Mouse (Mus musculus) CH12.LX (cell line): Measurements from ENCODE around the gene Zcchc8. TPM values are rescaled to one million over a fixed set of nuclear protein-coding genes. Genes with fewer than 3 reads are reported as not detected.
A peak's percentile ranks its signal among the peaks of the same experiment; 100 is the strongest.

ENCODE experiments used
- DNase-seq: peaks from one replicate; pipeline ENCODE4 v3.0.0-alpha.2; 2013; ENCODE audit errors: extremely low read depth
- H3K27ac ChIP-seq: 2 replicates; pipeline ENCODE4 v1.5.1; 2012; ENCODE audit warnings: low read depth, mild to moderate bottlenecking, control low read depth, moderate library complexity; ENCODE audit not compliant: insufficient read depth
- H3K27me3 ChIP-seq: replicated peaks from 2 replicates; pipeline ENCODE3; 2012; ENCODE audit warnings: inconsistent platforms
- H3K36me3 ChIP-seq, 2 experiments: replicated peaks in 1 of 2; 2 replicates each; pipeline versions ENCODE3 to v1.6.1; 2012; ENCODE audit warnings: inconsistent platforms in 1 of 2, low read length in 1 of 2, mild to moderate bottlenecking in 1 of 2, mixed read lengths in 1 of 2, moderate library complexity in 1 of 2; ENCODE audit not compliant: control insufficient read depth in 1 of 2, insufficient read depth in 1 of 2
- H3K4me1 ChIP-seq, 2 experiments: 2 replicates each; pipeline ENCODE4 v1.6.1; 2012; ENCODE audit warnings: inconsistent platforms in 1 of 2, moderate library complexity in 1 of 2; ENCODE audit not compliant: insufficient read depth in 2 of 2, control insufficient read depth in 1 of 2
- H3K4me2 ChIP-seq: 2 replicates; pipeline ENCODE4 v1.6.1; 2012; ENCODE audit warnings: low read depth, mild to moderate bottlenecking, control low read depth; ENCODE audit not compliant: poor library complexity, insufficient read depth, severe bottlenecking
- H3K4me3 ChIP-seq, 3 experiments: fragments of 150-350 bp in 1 of 3; sonication (generic) in 1 of 3; replicated peaks in 1 of 3; 2 replicates each; pipeline versions ENCODE3 to v1.5.1; 2011 to 2012; ENCODE audit warnings: low read depth in 2 of 3, low read length in 2 of 3, mild to moderate bottlenecking in 2 of 3, moderate library complexity in 2 of 3, control low read depth in 1 of 3, improper control_type of control experiment in 1 of 3, inconsistent platforms in 1 of 3, mixed read lengths in 1 of 3; ENCODE audit not compliant: poor library complexity in 1 of 3
- H3K79me2 ChIP-seq: replicated peaks from 2 replicates; pipeline ENCODE4 v1.6.1; 2012; ENCODE audit warnings: mild to moderate bottlenecking, moderate library complexity; ENCODE audit not compliant: control insufficient read depth, poor library complexity, insufficient read depth, severe bottlenecking; ENCODE audit errors: extremely low read depth
- H3K9ac ChIP-seq: 2 replicates; pipeline ENCODE4 v1.6.1; 2012; ENCODE audit warnings: low read depth, mild to moderate bottlenecking, control low read depth, moderate library complexity; ENCODE audit not compliant: insufficient read depth
- H3K9me3 ChIP-seq: replicated peaks from 2 replicates; pipeline ENCODE3; 2012; ENCODE audit warnings: low read length, inconsistent platforms, mixed read lengths
- BHLHE40 ChIP-seq: IDR thresholded peaks from 2 replicates; pipeline ENCODE4 v1.6.1; 2011; ENCODE audit warnings: mild to moderate bottlenecking, low read depth, low read length, improper control_type of control experiment
- CHD1 ChIP-seq: IDR thresholded peaks from 2 replicates; pipeline ENCODE4 v1.6.1; 2012; ENCODE audit warnings: low read depth, low read length, improper control_type of control experiment, inconsistent platforms
- CHD2 ChIP-seq: IDR thresholded peaks from 2 replicates; pipeline ENCODE4 v1.6.1; 2011; ENCODE audit warnings: low read length, improper control_type of control experiment
- CTCF ChIP-seq, 2 experiments: IDR thresholded peaks in 1 of 2; conservative IDR thresholded peaks in 1 of 2; 2 replicates each; pipeline ENCODE4 v1.5.1; 2011 to 2012; ENCODE audit warnings: low read depth in 2 of 2, low read length in 2 of 2, improper control_type of control experiment in 1 of 2, inconsistent platforms in 1 of 2, mild to moderate bottlenecking in 1 of 2, moderate library complexity in 1 of 2
- E2F4 ChIP-seq: IDR thresholded peaks from 2 replicates; pipeline ENCODE4 v1.6.1; 2011; ENCODE audit warnings: low read depth, low read length, improper control_type of control experiment; ENCODE audit not compliant: insufficient replicate concordance
- ELF1 ChIP-seq: IDR thresholded peaks from 2 replicates; pipeline ENCODE4 v1.6.1; 2014; ENCODE audit warnings: low read depth, mild to moderate bottlenecking, inconsistent platforms, low read length, improper control_type of control experiment
- EP300 ChIP-seq: IDR thresholded peaks from 2 replicates; pipeline ENCODE4 v1.6.1; 2011; ENCODE audit warnings: low read length, improper control_type of control experiment
- ETS1 ChIP-seq: conservative IDR thresholded peaks from 2 replicates; pipeline ENCODE4 v1.6.1; 2012; ENCODE audit warnings: low read depth, mild to moderate bottlenecking, inconsistent platforms, low read length, improper control_type of control experiment, moderate library complexity
- GABPA ChIP-seq: IDR thresholded peaks from 2 replicates; pipeline ENCODE4 v1.6.1; 2012; ENCODE audit warnings: low read depth, low read length, improper control_type of control experiment, inconsistent platforms; ENCODE audit not compliant: insufficient replicate concordance
- HCFC1 ChIP-seq: IDR thresholded peaks from 2 replicates; pipeline ENCODE4 v1.6.1; 2012; ENCODE audit warnings: low read depth, mild to moderate bottlenecking, inconsistent platforms, low read length, improper control_type of control experiment
- IRF4 ChIP-seq: IDR thresholded peaks from 2 replicates; pipeline ENCODE4 v1.6.1; 2014; ENCODE audit warnings: low read depth, mild to moderate bottlenecking, inconsistent platforms, low read length, improper control_type of control experiment
- JUN ChIP-seq: IDR thresholded peaks from 2 replicates; pipeline ENCODE4 v1.6.1; 2011; ENCODE audit warnings: low read depth, mild to moderate bottlenecking, low read length, improper control_type of control experiment, moderate library complexity; ENCODE audit not compliant: insufficient read depth
- JUND ChIP-seq: conservative IDR thresholded peaks from 2 replicates; pipeline ENCODE4 v1.6.1; 2011; ENCODE audit warnings: low read depth, low read length, improper control_type of control experiment
- KAT2A ChIP-seq: IDR thresholded peaks from 2 replicates; pipeline ENCODE4 v1.6.1; 2012; ENCODE audit warnings: low read length, improper control_type of control experiment, inconsistent platforms; ENCODE audit not compliant: insufficient replicate concordance
- MAFK ChIP-seq: IDR thresholded peaks from 2 replicates; pipeline ENCODE4 v1.6.1; 2011; ENCODE audit warnings: low read length, improper control_type of control experiment; ENCODE audit not compliant: insufficient replicate concordance
- MAX ChIP-seq: IDR thresholded peaks from 2 replicates; pipeline ENCODE4 v1.6.1; 2011; ENCODE audit warnings: low read length, improper control_type of control experiment
- MAZ ChIP-seq: IDR thresholded peaks from 2 replicates; pipeline ENCODE4 v1.6.1; 2012; ENCODE audit warnings: low read depth, mild to moderate bottlenecking, inconsistent platforms, low read length, improper control_type of control experiment, moderate library complexity
- MEF2A ChIP-seq: IDR thresholded peaks from 2 replicates; pipeline ENCODE4 v1.6.1; 2014; ENCODE audit warnings: low read depth, mild to moderate bottlenecking, inconsistent platforms, low read length, improper control_type of control experiment, borderline replicate concordance
- MXI1 ChIP-seq: IDR thresholded peaks from 2 replicates; pipeline ENCODE4 v1.6.1; 2011; ENCODE audit warnings: mild to moderate bottlenecking, low read depth, low read length, improper control_type of control experiment
- NELFE ChIP-seq: IDR thresholded peaks from 2 replicates; pipeline ENCODE4 v1.6.1; 2011; ENCODE audit warnings: low read depth, low read length, improper control_type of control experiment
- NRF1 ChIP-seq: IDR thresholded peaks from 2 replicates; pipeline ENCODE4 v1.6.1; 2014; ENCODE audit warnings: low read depth, mild to moderate bottlenecking, inconsistent platforms, low read length, improper control_type of control experiment, moderate library complexity
- PAX5 ChIP-seq: IDR thresholded peaks from 2 replicates; pipeline ENCODE4 v1.6.1; 2012; ENCODE audit warnings: low read length, inconsistent platforms, mixed read lengths
- POLR2A ChIP-seq: IDR thresholded peaks from 2 replicates; pipeline ENCODE4 v1.6.1; 2011; ENCODE audit warnings: low read depth, mild to moderate bottlenecking, improper control_type of control experiment, low read length
- POLR2AphosphoS2 ChIP-seq: IDR thresholded peaks from 2 replicates; pipeline ENCODE4 v1.6.1; 2011; ENCODE audit warnings: low read depth, low read length, improper control_type of control experiment
- RAD21 ChIP-seq: IDR thresholded peaks from 2 replicates; pipeline ENCODE4 v1.6.1; 2011; ENCODE audit warnings: low read depth, mild to moderate bottlenecking, low read length, improper control_type of control experiment, moderate library complexity
- RCOR1 ChIP-seq: conservative IDR thresholded peaks from 2 replicates; pipeline ENCODE4 v1.6.1; 2012; ENCODE audit warnings: low read depth, mild to moderate bottlenecking, inconsistent platforms, low read length, improper control_type of control experiment
- SIN3A ChIP-seq: IDR thresholded peaks from 2 replicates; pipeline ENCODE4 v1.6.1; 2012; ENCODE audit warnings: low read length, improper control_type of control experiment, inconsistent platforms
- SMC3 ChIP-seq: IDR thresholded peaks from 2 replicates; pipeline ENCODE4 v1.6.1; 2011; ENCODE audit warnings: low read depth, low read length, improper control_type of control experiment
- TBP ChIP-seq: conservative IDR thresholded peaks from 2 replicates; pipeline ENCODE4 v1.6.1; 2011; ENCODE audit warnings: low read depth, low read length, improper control_type of control experiment
- TCF12 ChIP-seq: IDR thresholded peaks from 2 replicates; pipeline ENCODE4 v1.6.1; 2014; ENCODE audit warnings: low read depth, mild to moderate bottlenecking, inconsistent platforms, low read length, improper control_type of control experiment
- UBTF ChIP-seq: IDR thresholded peaks from 2 replicates; pipeline ENCODE4 v1.6.1; 2012; ENCODE audit warnings: low read depth, mild to moderate bottlenecking, inconsistent platforms, low read length, improper control_type of control experiment, moderate library complexity
- USF1 ChIP-seq: IDR thresholded peaks from 2 replicates; pipeline ENCODE4 v1.6.1; 2014; ENCODE audit warnings: low read depth, mild to moderate bottlenecking, inconsistent platforms, low read length, improper control_type of control experiment
- USF2 ChIP-seq: conservative IDR thresholded peaks from 2 replicates; pipeline ENCODE4 v1.6.1; 2011; ENCODE audit warnings: low read depth, low read length, improper control_type of control experiment
- ZC3H11A ChIP-seq: IDR thresholded peaks from 2 replicates; pipeline ENCODE4 v1.6.1; 2012; ENCODE audit warnings: low read depth, mild to moderate bottlenecking, inconsistent platforms, low read length, improper control_type of control experiment
- ZKSCAN1 ChIP-seq: IDR thresholded peaks from 2 replicates; pipeline ENCODE4 v1.6.1; 2012; ENCODE audit warnings: low read depth, inconsistent platforms, low read length, improper control_type of control experiment, borderline replicate concordance
- ZMIZ1 ChIP-seq: IDR thresholded peaks from 2 replicates; pipeline ENCODE4 v1.6.1; 2012; ENCODE audit warnings: low read depth, mild to moderate bottlenecking, inconsistent platforms, low read length, improper control_type of control experiment
- ZNF384 ChIP-seq: IDR thresholded peaks from 2 replicates; pipeline ENCODE4 v1.6.1; 2012; ENCODE audit warnings: low read depth, low read length, improper control_type of control experiment, inconsistent platforms
- dilution Hi-C: fragments of 300-500 bp; cut with MboI; formaldehyde crosslinking; loops from 2 replicates; pipeline ENCODE4 v1.14.3; 2020; ENCODE audit warnings: low sequenced_read_pairs; ENCODE audit not compliant: extremely low pct_unique_long_range_greater_than_20kb, extremely low pct_ligation_motif_present
- in situ Hi-C: fragments of 300-500 bp; cut with MboI; formaldehyde crosslinking; loops from 3 replicates; pipeline ENCODE4 v1.14.3; 2019; ENCODE audit warnings: low sequenced_read_pairs, low pct_ligation_motif_present, low pct_unique_long_range_greater_than_20kb, mixed read lengths
- polyA plus RNA-seq: library from polyadenylated mRNA; unstranded; fragments of >175 nt; gene quantifications from 2 replicates; pipeline ENCODE4 v1.2.1, GENCODE M21; 2012; ENCODE audit warnings: low read depth; ENCODE audit not compliant: insufficient read length
- total RNA-seq, 2 experiments: library from RNA; depleted of rRNA; stranded (reverse); fragments of 300-350 nt in 1 of 2; fragments of >200 nt in 1 of 2; gene quantifications; 2 replicates each; pipeline ENCODE4 v1.2.3; 2012 to 2014

Gene Zcchc8
- total RNA-seq (2012; rRNA removed) = 15.2 and 17.0 TPM in 2 replicates
- total RNA-seq (2014; rRNA removed) = 24.4 and 31.8 TPM in 2 replicates
- polyA plus RNA-seq = 60.7 and 77.2 TPM in 2 replicates

GRCm38 (mm10) chr5:123720328-123721311, at the start of gene Zcchc8:
Zcchc8 (minus strand) TSS chr5:123721100.
- H3K79me2 ChIP-seq = peaks cover 43% of the 10 kb centered on the region
- dilution Hi-C loops = no loop called here
- no peaks in the 10 kb centered on the region for H3K9me3 ChIP-seq
- peaks cover 4 to 26% of the 10 kb centered on the region in 2 experiments; a peak in 3 of 4 replicates for H3K4me1 ChIP-seq
- peak within 1 kb of the TSS; percentile 85 for H3K4me2 ChIP-seq
- peak within 1 kb of the TSS; percentile 85 to 99 (median 93) for H3K4me3 ChIP-seq
- peak; percentile 98 for DNase-seq
- H3K36me3 ChIP-seq = peaks cover 15 to 27% of the 10 kb centered on the region in 2 experiments
- in situ Hi-C loops = no loop called here
- H3K9ac ChIP-seq = peak within 1 kb of the TSS; percentile 91
- peak within 1 kb of the TSS; percentile 68 for H3K27ac ChIP-seq
- H3K27me3 ChIP-seq = no peaks in the 10 kb centered on the region
- TF ChIP-seq CHD2 = peak; percentile 91
- no peak for TF ChIP-seq JUN
- TF ChIP-seq ZMIZ1 = peak; percentile 89
- TF ChIP-seq MAZ = 0 out of 2 replicates have a peak, but pooled peaks have one; percentile 70
- no peak for TF ChIP-seq MAFK
- peak; percentile 34; the same call in 1 of the 2 replicates for TF ChIP-seq MXI1
- no peak for TF ChIP-seq ZC3H11A
- TF ChIP-seq ZNF384 = peak; percentile 97
- no peak for TF ChIP-seq USF1
- peak; percentile 91 for TF ChIP-seq UBTF
- peak; percentile 89 for TF ChIP-seq TBP
- no peak for TF ChIP-seq EP300
- TF ChIP-seq NRF1 = peak; percentile 50
- peak; percentile 94 for TF ChIP-seq NELFE
- TF ChIP-seq GABPA = peak; percentile 93; the same call in 1 of the 2 replicates
- peak; percentile 90 for TF ChIP-seq SIN3A
- no peak for TF ChIP-seq E2F4
- peak; percentile 92 for TF ChIP-seq POLR2A
- no peak; the same call in 1 of the 2 replicates for TF ChIP-seq MAX
- TF ChIP-seq TCF12 = peak; percentile 89
- no peak for TF ChIP-seq JUND
- TF ChIP-seq ZKSCAN1 = no peak
- no peak for TF ChIP-seq RCOR1
- no peak for TF ChIP-seq ETS1
- TF ChIP-seq PAX5 = no peak
- peak; percentile 98; the same call in 1 of the 2 replicates for TF ChIP-seq KAT2A
- no peak for TF ChIP-seq POLR2AphosphoS2
- TF ChIP-seq USF2 = no peak
- no peak for TF ChIP-seq CTCF (conservative IDR thresholded peaks at IDR 0.05 in 1 of 2, IDR thresholded peaks at IDR 0.05 in 1 of 2; ENCODE audit: low read depth in 2 of 2, low read length in 2 of 2)
- peak; percentile 20; the same call in 1 of the 2 replicates for TF ChIP-seq MEF2A
- TF ChIP-seq RAD21 = no peak
- TF ChIP-seq HCFC1 = peak; percentile 100
- no peak for TF ChIP-seq CHD1
- no peak for TF ChIP-seq BHLHE40
- TF ChIP-seq ELF1 = peak; percentile 70
- TF ChIP-seq IRF4 = peak; percentile 67; the same call in 1 of the 2 replicates
- no peak for TF ChIP-seq SMC3
